Mouse (Mus musculus) midbrain, embryonic 15.5 days (tissue): Measurements from ENCODE around the gene Ncstn. TPM values are rescaled to one million over a fixed set of nuclear protein-coding genes. Genes with fewer than 3 reads are reported as not detected.

Experiments
- ATAC-seq: fragments of 200-750 bp; cut with Nextera tagmentation; replicated peaks from 2 replicates; pipeline ENCODE4 v1.8.0; 2017; ENCODE audit warnings: moderate TSS enrichment
- H3K27ac ChIP-seq: fragments of 300-500 bp; sonication (generic); 2 replicates; pipeline ENCODE4 v1.5.1; 2015; ENCODE audit warnings: mild to moderate bottlenecking, inconsistent platforms
- H3K27me3 ChIP-seq: fragments of 300-500 bp; sonication (generic); replicated peaks from 2 replicates; pipeline ENCODE4 v1.6.1; 2015; ENCODE audit warnings: inconsistent platforms
- H3K36me3 ChIP-seq: fragments of 300-500 bp; sonication (generic); replicated peaks from 2 replicates; pipeline ENCODE4 v1.6.1; 2015; ENCODE audit warnings: inconsistent platforms
- H3K4me1 ChIP-seq: fragments of 300-500 bp; sonication (generic); 2 replicates; pipeline ENCODE4 v1.6.1; 2015; ENCODE audit warnings: inconsistent platforms
- H3K4me2 ChIP-seq: fragments of 300-500 bp; sonication (generic); 2 replicates; pipeline ENCODE4 v1.6.1; 2015; ENCODE audit warnings: inconsistent platforms, mild to moderate bottlenecking, moderate library complexity
- H3K4me3 ChIP-seq: fragments of 300-500 bp; sonication (generic); 2 replicates; pipeline ENCODE4 v1.5.1; 2015; ENCODE audit warnings: mild to moderate bottlenecking, inconsistent platforms
- H3K9ac ChIP-seq: fragments of 300-500 bp; sonication (generic); 2 replicates; pipeline ENCODE4 v1.6.1; 2015; ENCODE audit warnings: mild to moderate bottlenecking, inconsistent platforms
- H3K9me3 ChIP-seq: fragments of 300-500 bp; sonication (generic); 2 replicates; pipeline ENCODE4 v1.6.1; 2016; ENCODE audit warnings: inconsistent platforms
- whole genome bisulfite sequencing: fragments of 180-500 bp; shearing (Covaris S2); methylation state at CpG from one replicate; pipeline ENCODE4 v1.1.7; 2015; ENCODE audit warnings: mixed read lengths; 5-methylcytosine and 5-hydroxymethylcytosine counted together
- polyA plus RNA-seq: library from polyadenylated mRNA; unstranded; fragments of >200 nt; fragmentation: Nextera tagmentation; extraction: Ambion mirVana; gene quantifications from 2 replicates; pipeline ENCODE4 v1.2.1, GENCODE M21; 2015

The Ncstn gene
- 116 and 122 TPM in 2 replicates for polyA plus RNA-seq

DNA sequence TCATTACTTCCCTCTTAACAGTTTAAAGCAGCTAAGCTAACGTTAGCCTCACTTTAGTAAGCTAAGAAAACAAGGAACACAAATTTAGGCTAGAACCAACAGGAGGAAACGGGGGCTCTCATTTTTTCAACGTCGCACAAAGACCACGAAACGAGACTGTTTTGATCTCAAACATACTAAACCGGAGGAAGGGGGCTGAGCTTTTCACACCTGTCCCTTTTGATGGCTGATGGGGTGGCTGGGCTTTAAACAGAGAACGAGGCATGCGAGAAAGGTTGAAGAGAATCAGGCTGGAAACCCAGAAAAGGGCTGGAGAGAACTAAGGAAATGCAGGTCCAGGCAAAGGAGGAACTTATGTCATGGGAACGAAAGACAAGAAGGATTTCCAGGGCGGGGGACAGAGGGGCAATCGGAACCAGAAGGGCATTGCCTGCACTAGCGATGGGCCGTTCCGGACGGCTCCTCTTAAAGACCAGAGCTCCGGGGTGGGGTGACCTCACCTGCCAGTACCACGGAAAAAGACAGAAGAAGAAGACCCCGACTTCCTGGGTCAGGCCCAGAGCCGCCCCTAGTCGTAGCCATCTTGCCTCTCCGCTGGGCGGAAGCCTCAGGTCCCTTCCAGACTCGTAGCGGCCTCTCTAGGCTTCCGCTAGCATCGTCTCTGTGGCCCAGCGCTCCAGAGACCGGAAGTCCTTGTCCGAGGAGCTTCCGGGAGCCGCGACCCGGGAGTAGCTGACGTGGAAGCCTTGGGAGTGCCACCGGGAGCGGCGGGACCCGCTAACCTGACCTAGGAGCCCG, at the start of gene Ncstn, which contains the start of gene Copa:
Ncstn (minus strand) TSS at position 695 of the 798 bp plus-strand sequence.
Copa (plus strand) TSS at position 429 of the 798 bp plus-strand sequence.
- Histone ChIP-seq H3K4me2 (peak within 1 kb of the TSS; percentile 67), H3K4me3 (peak within 1 kb of the TSS; percentile 81), H3K4me1 (peaks cover 31% of the 10 kb centered on the region), H3K36me3 (0 out of 2 replicates have a peak, but pooled peaks cover 23% of the 10 kb centered on the region), H3K27me3 (no peaks in the 10 kb centered on the region), H3K9ac (peak within 1 kb of the TSS; percentile 86), H3K27ac (peak within 1 kb of the TSS; percentile 84), H3K9me3 (no peaks in the 10 kb centered on the region)
- peak; percentile 99 for ATAC-seq
- under 1% methylated on average over 40 of the region's 40 CpGs for WGBS

DNA sequence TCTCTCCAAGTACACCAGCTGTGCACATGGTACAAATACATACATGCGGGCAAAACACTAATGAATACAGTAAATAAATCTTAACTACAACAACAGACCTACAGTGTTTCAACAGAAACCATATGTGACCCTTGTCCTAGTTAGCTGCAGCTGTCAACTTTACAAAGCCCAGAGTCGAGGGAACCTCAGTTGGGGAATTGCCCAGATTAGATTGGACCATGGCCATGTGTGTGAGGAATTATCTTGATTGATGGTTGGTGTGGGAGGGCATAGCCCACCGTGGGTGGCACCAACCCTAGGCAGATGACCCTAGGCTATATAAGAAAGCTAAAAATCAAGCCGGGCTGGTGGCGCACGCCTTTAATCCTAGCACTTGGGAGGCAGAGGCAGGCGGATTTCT, 49.7 kb upstream of the Ncstn start:
- WGBS = 87% methylated on average over 7 of the region's 7 CpGs
- Histone ChIP-seq H3K4me3 (no peak overlapping the region), H3K4me2 (no peak overlapping the region), H3K4me1 (peaks cover 6% of the 10 kb centered on the region), H3K36me3 (peaks cover 55% of the 10 kb centered on the region), H3K9ac (no peak overlapping the region), H3K27ac (no peak overlapping the region), H3K27me3 (no peaks in the 10 kb centered on the region), H3K9me3 (no peaks in the 10 kb centered on the region)
- ATAC-seq = no peak

DNA sequence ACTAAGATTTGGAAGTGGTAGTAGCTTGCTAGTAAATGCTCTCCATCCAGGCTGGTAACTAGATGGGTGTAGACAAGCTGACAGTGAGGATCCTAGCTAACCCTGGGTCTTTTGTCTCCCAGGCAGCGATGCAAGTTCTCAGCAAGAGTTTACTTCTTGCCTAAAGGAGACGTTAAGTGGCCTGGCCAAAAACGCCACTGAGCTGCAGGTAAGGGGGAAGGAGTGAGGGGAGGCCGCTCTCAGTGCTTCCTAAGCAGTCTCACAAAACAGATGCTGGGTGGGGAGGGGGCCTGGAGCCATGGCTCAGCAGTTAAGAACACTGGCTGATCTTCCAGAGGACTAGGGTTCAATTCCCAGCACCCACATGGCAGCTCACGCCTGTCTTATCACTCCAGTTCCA, 47.2 kb upstream of the Ncstn start:
- H3K36me3 ChIP-seq = peaks cover 53% of the 10 kb centered on the region
- no peak overlapping the region for H3K9ac ChIP-seq
- H3K4me2 ChIP-seq = no peak overlapping the region
- no peaks in the 10 kb centered on the region for H3K9me3 ChIP-seq
- WGBS = 96% methylated on average over 5 of the region's 5 CpGs
- no peak for ATAC-seq
- H3K4me1 ChIP-seq = peaks cover 14% of the 10 kb centered on the region
- H3K27ac ChIP-seq = no peak overlapping the region
- no peaks in the 10 kb centered on the region for H3K27me3 ChIP-seq
- no peak overlapping the region for H3K4me3 ChIP-seq

DNA sequence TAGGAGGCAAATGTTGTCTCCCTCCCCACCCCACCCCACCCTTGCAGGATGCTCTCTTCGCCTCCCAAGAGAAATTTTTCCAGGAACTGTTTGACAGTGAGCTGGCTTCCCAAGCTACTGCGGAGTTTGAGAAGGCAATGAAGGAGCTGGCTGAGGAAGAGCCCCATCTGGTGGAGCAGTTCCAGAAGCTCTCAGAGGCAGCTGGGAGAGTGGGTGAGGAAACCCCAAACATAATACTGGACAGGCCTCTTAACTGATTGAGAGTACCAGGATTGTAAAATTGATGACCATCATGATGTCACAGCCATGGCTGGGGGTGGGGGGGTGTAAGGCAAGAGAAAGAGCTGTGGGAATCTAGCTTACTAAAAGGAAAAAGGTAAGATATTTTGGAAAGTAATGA, 46.5 kb upstream of the Ncstn start:
- Histone ChIP-seq H3K4me3 (no peak overlapping the region), H3K4me2 (no peak overlapping the region), H3K9ac (no peak overlapping the region), H3K36me3 (peaks cover 46% of the 10 kb centered on the region), H3K4me1 (peaks cover 14% of the 10 kb centered on the region), H3K9me3 (no peaks in the 10 kb centered on the region), H3K27me3 (no peaks in the 10 kb centered on the region), H3K27ac (no peak overlapping the region)
- 73% methylated on average over 2 of the region's 2 CpGs for WGBS
- no peak for ATAC-seq

DNA sequence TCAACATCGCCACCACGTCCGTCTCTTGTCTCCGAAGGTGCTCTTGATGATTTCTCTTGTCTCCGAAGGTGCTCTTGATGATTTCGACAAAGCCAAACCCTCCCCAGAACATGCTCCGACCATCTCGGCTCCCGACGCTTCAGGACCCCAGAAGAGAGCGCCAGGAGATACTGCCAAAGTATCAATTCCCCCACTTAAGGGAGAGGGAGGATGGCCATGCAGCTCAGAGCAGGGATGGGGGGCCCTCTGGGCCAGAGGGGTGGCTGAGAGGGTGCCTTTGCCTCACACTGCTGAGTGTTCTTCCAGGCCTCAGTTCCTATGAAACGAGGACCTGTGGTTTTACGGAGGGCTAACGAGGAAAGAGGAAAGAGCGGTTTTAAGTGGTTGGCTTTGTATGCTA, 46.0 kb upstream of the Ncstn start:
- no peak overlapping the region for H3K9ac ChIP-seq
- peaks cover 14% of the 10 kb centered on the region for H3K4me1 ChIP-seq
- no peak overlapping the region for H3K4me3 ChIP-seq
- no peak overlapping the region for H3K4me2 ChIP-seq
- H3K27me3 ChIP-seq = no peaks in the 10 kb centered on the region
- no peak for ATAC-seq
- H3K27ac ChIP-seq = no peak overlapping the region
- WGBS = 93% methylated on average over 15 of the region's 15 CpGs
- H3K36me3 ChIP-seq = peaks cover 41% of the 10 kb centered on the region
- H3K9me3 ChIP-seq = no peaks in the 10 kb centered on the region

DNA sequence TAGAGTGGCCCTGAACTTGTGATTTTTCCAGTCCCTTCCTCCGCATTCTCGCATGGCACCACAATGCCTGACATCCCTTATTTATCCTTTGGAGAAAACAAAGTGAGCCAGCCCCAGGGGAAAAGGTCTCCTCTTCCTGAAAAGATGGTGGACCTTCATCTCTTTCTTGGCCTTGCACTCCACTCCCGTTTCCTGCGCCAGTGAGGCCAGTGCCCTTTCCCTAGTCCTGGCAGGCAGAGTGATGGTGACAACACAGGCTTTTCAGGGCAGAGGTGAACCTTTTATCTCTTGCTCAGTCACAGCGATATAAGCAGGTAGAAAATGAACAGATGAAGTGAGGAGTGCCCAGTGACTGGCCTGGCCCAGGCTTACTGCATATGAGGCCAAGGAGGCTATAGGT, 44.9 kb upstream of the Ncstn start:
- no peak for ATAC-seq

DNA sequence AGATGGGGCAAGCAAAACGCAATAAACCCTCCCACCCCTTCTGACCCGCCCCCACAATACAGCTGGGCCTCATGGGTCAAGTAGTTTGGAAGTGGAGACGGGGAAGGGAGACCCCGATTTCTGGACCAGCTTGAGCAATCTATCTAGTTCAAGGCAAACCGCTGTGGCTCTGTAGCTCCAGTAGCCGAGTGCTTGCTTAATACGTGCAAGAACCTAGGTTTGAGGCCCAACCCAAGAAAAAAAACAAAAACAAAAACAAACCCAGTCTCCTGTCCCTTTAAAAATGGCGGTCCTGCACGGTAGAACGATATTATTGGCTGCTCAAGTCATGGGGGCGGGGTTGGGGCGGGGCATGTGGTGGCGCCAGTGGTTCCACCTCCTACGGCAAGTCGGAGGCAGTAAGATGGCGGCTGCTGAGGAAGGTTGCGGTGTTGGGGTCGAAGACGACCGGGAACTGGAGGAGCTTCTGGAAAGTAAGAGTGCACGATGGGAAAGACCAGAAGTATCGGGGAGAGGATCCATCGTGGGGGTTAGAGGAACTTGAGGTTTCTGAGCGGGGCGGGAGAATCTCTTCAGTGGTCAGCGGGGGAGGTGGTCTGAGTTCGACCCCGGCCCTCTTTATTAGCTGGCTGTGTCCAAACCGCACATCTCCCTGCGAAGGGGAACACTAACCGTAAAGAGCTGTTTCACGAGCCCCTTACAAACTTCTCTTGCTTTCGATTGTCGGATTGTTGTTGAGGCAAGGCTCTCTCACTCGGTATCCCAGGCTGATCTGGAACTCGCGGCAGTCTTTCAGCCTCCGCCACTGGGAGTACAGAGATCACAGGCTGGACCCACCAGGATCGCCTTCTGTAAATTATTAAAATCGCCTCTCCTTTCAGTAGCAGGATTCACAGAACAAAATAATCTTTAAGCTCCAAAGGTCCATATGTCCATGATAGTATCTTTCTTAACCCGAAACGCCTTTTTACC, 44.1 kb upstream of the Ncstn start, which contains the start of gene Pex19:
Pex19 (plus strand) TSS at position 380 of the 972 bp plus-strand sequence.
- 1% methylated on average over 42 of the region's 42 CpGs for WGBS
- peak; percentile 97 for ATAC-seq

More for the DNA sequence above, 44.9 kb upstream of the Ncstn start:
- 50% methylated on average over 5 of the region's 5 CpGs for WGBS
- Histone ChIP-seq H3K27me3 (no peaks in the 10 kb centered on the region), H3K27ac (no peak overlapping the region), H3K4me3 (peak overlapping the region; percentile 80), H3K36me3 (peaks cover 39% of the 10 kb centered on the region), H3K4me2 (peak overlapping the region; percentile 71), H3K9ac (peak overlapping the region; percentile 70), H3K9me3 (no peaks in the 10 kb centered on the region), H3K4me1 (peaks cover 14% of the 10 kb centered on the region)

DNA sequence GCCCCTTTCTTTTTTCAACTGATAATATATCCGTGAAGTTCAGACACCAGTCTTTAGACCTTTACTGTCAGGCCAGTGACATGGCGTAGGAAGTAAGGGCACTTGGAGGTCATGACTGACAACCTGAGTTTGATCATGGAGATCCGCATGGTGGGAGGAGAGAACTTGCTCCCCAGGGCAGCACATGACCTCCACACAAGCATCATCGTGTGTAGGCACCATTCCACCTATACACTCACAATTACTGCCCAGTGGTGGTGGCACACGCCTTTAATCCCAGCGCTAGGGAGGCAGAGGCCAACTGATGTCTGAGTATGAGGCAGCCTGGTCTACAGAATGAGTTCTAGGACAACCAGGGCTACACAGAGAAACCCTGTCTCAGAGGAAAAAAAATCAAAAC, 42.0 kb upstream of the Ncstn start:
- 88% methylated on average over 6 of the region's 6 CpGs for WGBS
- H3K4me3 ChIP-seq = no peak overlapping the region
- H3K9ac ChIP-seq = no peak overlapping the region
- H3K4me2 ChIP-seq = no peak overlapping the region
- ATAC-seq = no peak
- H3K27ac ChIP-seq = no peak overlapping the region
- no peaks in the 10 kb centered on the region for H3K9me3 ChIP-seq
- H3K27me3 ChIP-seq = no peaks in the 10 kb centered on the region
- peaks cover 39% of the 10 kb centered on the region for H3K36me3 ChIP-seq
- H3K4me1 ChIP-seq = peaks cover 14% of the 10 kb centered on the region

More for the DNA sequence above, 44.1 kb upstream of the Ncstn start, which contains the start of gene Pex19:
- H3K36me3 ChIP-seq = peaks cover 39% of the 10 kb centered on the region
- H3K4me2 ChIP-seq = peak within 1 kb of the TSS; percentile 71
- H3K9ac ChIP-seq = peak within 1 kb of the TSS; percentile 70
- peak within 1 kb of the TSS; percentile 60 for H3K27ac ChIP-seq
- peak within 1 kb of the TSS; percentile 80 for H3K4me3 ChIP-seq
- no peaks in the 10 kb centered on the region for H3K27me3 ChIP-seq
- no peaks in the 10 kb centered on the region for H3K9me3 ChIP-seq
- H3K4me1 ChIP-seq = peaks cover 14% of the 10 kb centered on the region

DNA sequence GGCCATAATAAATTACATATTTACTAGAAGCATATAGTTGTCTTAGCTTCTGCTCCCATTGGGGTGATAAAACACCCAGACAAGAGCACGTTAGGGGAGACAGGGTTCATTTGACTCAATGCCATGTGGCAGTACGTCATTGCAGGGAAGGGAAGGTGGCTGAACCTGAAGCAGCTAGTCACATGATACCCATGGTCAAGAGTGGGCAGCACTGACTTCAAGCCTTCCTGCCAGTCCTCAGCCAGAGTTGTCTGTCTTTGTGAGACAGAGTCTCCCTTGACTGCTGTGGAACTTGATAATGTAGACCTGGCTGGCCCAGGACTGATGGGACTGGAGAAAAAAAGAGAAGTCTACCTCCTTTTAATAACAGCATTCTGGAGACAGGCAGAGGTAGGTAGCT, 40.1 kb upstream of the Ncstn start:
- H3K9ac ChIP-seq = no peak overlapping the region
- H3K27me3 ChIP-seq = no peaks in the 10 kb centered on the region
- peaks cover 12% of the 10 kb centered on the region for H3K4me1 ChIP-seq
- no peak overlapping the region for H3K27ac ChIP-seq
- H3K36me3 ChIP-seq = peaks cover 52% of the 10 kb centered on the region
- H3K9me3 ChIP-seq = no peaks in the 10 kb centered on the region
- ATAC-seq = no peak
- 87% methylated on average over 2 of the region's 2 CpGs for WGBS
- no peak overlapping the region for H3K4me2 ChIP-seq
- no peak overlapping the region for H3K4me3 ChIP-seq

DNA sequence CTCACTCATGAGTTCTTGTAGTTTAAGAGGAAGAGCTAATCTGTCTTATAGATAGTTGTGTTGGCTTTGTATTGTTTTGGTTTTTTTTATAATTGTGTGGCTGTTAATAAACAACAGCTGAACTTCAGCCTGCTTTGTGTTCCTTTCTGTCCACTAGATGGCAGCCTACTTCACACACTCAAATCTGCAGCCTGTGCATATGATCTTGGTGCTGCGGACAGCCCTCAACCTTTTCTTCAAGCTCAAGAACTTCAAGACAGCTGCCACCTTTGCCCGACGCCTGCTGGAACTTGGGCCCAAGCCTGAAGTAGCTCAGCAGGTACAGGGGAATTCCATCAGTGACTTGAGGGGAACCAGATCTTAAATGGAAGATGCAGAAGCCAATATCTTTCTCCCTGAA, 37.1 kb upstream of the Ncstn start:
- ATAC-seq = no peak
- 36% methylated on average over 3 of the region's 3 CpGs for WGBS
- Histone ChIP-seq H3K4me2 (no peak overlapping the region), H3K9ac (no peak overlapping the region), H3K27me3 (no peaks in the 10 kb centered on the region), H3K4me1 (no peaks in the 10 kb centered on the region), H3K9me3 (no peaks in the 10 kb centered on the region), H3K36me3 (peaks cover 81% of the 10 kb centered on the region), H3K4me3 (no peak overlapping the region), H3K27ac (no peak overlapping the region)

DNA sequence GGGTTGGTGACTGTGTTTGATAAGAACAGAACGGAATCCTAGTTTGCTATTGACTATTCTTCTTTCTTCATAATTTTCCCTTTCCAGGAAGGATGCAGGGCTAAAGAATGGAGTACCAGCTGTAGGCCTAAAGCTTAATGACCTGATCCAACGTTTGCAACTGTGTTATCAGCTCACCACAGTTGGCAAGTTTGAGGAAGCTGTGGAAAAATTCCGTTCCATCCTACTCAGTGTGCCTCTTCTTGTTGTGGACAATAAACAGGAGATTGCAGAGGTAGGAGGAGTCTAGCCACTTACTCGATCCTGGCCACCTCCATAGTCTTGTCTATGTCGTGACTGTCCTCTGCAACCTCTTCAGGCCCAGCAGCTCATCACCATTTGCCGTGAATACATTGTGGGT, 36.5 kb upstream of the Ncstn start:
- H3K4me1 ChIP-seq = no peaks in the 10 kb centered on the region
- H3K27me3 ChIP-seq = no peaks in the 10 kb centered on the region
- no peak for ATAC-seq
- no peaks in the 10 kb centered on the region for H3K9me3 ChIP-seq
- H3K4me3 ChIP-seq = no peak overlapping the region
- H3K9ac ChIP-seq = no peak overlapping the region
- no peak overlapping the region for H3K27ac ChIP-seq
- no peak overlapping the region for H3K4me2 ChIP-seq
- peaks cover 88% of the 10 kb centered on the region for H3K36me3 ChIP-seq
- WGBS = 85% methylated on average over 6 of the region's 6 CpGs

DNA sequence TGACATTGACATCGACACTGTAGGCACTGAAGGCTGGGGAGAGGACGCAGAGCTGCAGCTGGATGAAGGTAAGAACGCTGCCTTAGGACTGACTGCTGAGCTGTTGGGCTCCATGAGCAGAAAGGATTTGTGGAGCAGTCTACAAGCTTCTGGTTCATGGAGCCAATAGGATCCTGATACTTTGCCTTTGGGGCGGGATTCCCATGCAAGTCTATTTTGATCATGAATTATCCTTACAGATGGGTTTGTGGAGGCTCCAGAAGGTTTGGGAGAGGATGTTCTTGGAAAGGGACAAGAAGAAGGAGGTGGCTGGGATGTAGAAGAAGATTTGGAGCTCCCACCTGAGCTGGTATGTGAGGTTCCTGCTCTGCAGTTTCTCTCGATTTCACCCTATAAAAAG, 34.4 kb upstream of the Ncstn start:
- no peaks in the 10 kb centered on the region for H3K4me1 ChIP-seq
- H3K4me2 ChIP-seq = no peak overlapping the region
- H3K27ac ChIP-seq = no peak overlapping the region
- H3K9me3 ChIP-seq = no peaks in the 10 kb centered on the region
- no peak for ATAC-seq
- WGBS = 93% methylated on average over 5 of the region's 5 CpGs
- H3K4me3 ChIP-seq = no peak overlapping the region
- no peaks in the 10 kb centered on the region for H3K27me3 ChIP-seq
- no peak overlapping the region for H3K9ac ChIP-seq
- peaks cover 94% of the 10 kb centered on the region for H3K36me3 ChIP-seq
